Mouse (Mus musculus): ENCODE measurements around the gene Tex48. TPM values are rescaled to one million over a fixed set of nuclear protein-coding genes. Genes with fewer than 3 reads are reported as not detected.

Gene Tex48
- polyA plus RNA-seq, 1 experiment = not detected

GRCm38 (mm10) chr4:63601263-63601662 is 21.0 kb downstream of the Tex48 start:
- Histone ChIP-seq H3K36me3 (replicated peaks; ENCODE audit: low read length) (no peaks in the 10 kb centered on the region), H3K4me3 (replicated peaks) (no peak overlapping the region), H3K4me1 (no peaks in the 10 kb centered on the region), H3K27me3 (replicated peaks) (peaks cover 14% of the 10 kb centered on the region), H3K9me3 (peaks cover 31% of the 10 kb centered on the region)
- TF ChIP-seq FLI1 (IDR thresholded peaks at IDR 0.05; ENCODE audit: low read length) (no peak), GATA1 (IDR thresholded peaks at IDR 0.05; ENCODE audit: borderline replicate concordance, low read length) (no peak)

- Histone ChIP-seq H3K4me1 (no peaks in the 10 kb centered on the region), H3K27me3 (replicated peaks) (peaks cover 14% of the 10 kb centered on the region), H3K9me3 (peaks cover 36% of the 10 kb centered on the region), H3K4me3 (replicated peaks) (no peak overlapping the region), H3K36me3 (replicated peaks; ENCODE audit: low read length) (no peaks in the 10 kb centered on the region)
- TF ChIP-seq FLI1 (IDR thresholded peaks at IDR 0.05; ENCODE audit: low read length) (no peak), GATA1 (IDR thresholded peaks at IDR 0.05; ENCODE audit: borderline replicate concordance, low read length) (no peak)
These were observed 21.4 kb downstream of the Tex48 start for GRCm38 (mm10) chr4:63600786-63601185.

- H3K36me3 ChIP-seq (replicated peaks; ENCODE audit: low read length) = no peaks in the 10 kb centered on the region
- no peaks in the 10 kb centered on the region for H3K4me1 ChIP-seq
- H3K4me3 ChIP-seq (replicated peaks) = no peak overlapping the region
- peaks cover 11% of the 10 kb centered on the region for H3K27me3 ChIP-seq (replicated peaks)
- H3K9me3 ChIP-seq = peaks cover 32% of the 10 kb centered on the region
- TF ChIP-seq GATA1 (IDR thresholded peaks at IDR 0.05; ENCODE audit: borderline replicate concordance, low read length) (no peak), FLI1 (IDR thresholded peaks at IDR 0.05; ENCODE audit: low read length) (no peak)
These were observed 26.2 kb downstream of the Tex48 start for GRCm38 (mm10) chr4:63596010-63596409.

DNA sequence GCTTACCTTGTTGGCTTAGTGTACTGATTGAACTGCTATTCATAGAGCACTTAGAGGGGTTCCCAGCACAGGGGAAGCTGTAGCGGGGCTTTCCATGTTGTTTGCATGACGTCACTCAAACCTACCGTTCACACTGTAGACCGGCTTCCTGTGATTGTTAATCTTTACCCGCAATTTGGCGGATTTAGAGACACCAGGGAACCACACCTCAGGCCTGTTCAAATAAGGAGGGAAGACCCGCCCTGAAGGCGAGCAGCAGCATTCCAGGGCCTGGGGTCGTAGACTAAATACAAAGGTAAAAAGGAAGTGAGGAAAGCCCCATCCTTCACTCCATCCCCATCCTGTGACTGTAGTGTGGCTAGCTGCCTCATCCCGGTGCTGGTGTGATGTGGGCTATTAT is 27.0 kb downstream of the Tex48 start:
- H3K36me3 ChIP-seq (replicated peaks; ENCODE audit: low read length) = no peaks in the 10 kb centered on the region
- TF ChIP-seq FLI1 (IDR thresholded peaks at IDR 0.05; ENCODE audit: low read length) (no peak), GATA1 (IDR thresholded peaks at IDR 0.05; ENCODE audit: borderline replicate concordance, low read length) (no peak)

GRCm38 (mm10) chr4:63594459-63595110 is 27.6 kb downstream of the Tex48 start:
- TF ChIP-seq FLI1 (IDR thresholded peaks at IDR 0.05; ENCODE audit: low read length) (no peak), GATA1 (IDR thresholded peaks at IDR 0.05; ENCODE audit: borderline replicate concordance, low read length) (no peak)
- Histone ChIP-seq H3K27me3 (replicated peaks) (peaks cover 7% of the 10 kb centered on the region), H3K36me3 (replicated peaks; ENCODE audit: low read length) (no peaks in the 10 kb centered on the region), H3K9me3 (peaks cover 27% of the 10 kb centered on the region), H3K4me1 (no peaks in the 10 kb centered on the region), H3K4me3 (replicated peaks) (no peak overlapping the region)

More for the DNA sequence above, 27.0 kb downstream of the Tex48 start:
- Histone ChIP-seq H3K4me3 (replicated peaks) (no peak overlapping the region), H3K4me1 (no peaks in the 10 kb centered on the region), H3K27me3 (replicated peaks) (peaks cover 11% of the 10 kb centered on the region), H3K9me3 (peaks cover 32% of the 10 kb centered on the region)

DNA sequence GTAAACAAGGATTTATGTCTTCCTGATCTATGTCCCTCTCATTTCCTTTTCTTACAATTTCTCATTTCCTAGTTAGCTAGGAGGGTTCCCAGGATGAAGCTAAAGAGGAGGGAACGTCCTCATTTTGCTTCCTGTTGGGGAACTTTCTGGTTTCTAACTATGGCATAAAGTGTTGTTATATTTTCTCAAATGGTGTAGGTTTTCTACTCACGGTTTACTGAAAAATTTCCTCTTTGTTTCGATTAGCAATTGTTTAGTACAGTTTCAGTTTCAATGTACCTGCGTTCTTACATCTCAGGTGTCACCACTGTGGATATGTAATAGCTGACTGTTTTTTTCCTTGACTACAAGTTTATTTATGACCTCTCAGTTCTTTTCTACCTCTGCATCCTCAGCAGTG is 31.7 kb downstream of the Tex48 start:
- Histone ChIP-seq H3K36me3 (replicated peaks; ENCODE audit: low read length) (no peaks in the 10 kb centered on the region), H3K27me3 (replicated peaks) (peaks cover 2% of the 10 kb centered on the region), H3K9me3 (no peaks in the 10 kb centered on the region), H3K4me1 (no peaks in the 10 kb centered on the region), H3K4me3 (replicated peaks) (no peak overlapping the region)
- no peak for TF ChIP-seq GATA1 (IDR thresholded peaks at IDR 0.05; ENCODE audit: borderline replicate concordance, low read length)
- no peak for TF ChIP-seq FLI1 (IDR thresholded peaks at IDR 0.05; ENCODE audit: low read length)

DNA sequence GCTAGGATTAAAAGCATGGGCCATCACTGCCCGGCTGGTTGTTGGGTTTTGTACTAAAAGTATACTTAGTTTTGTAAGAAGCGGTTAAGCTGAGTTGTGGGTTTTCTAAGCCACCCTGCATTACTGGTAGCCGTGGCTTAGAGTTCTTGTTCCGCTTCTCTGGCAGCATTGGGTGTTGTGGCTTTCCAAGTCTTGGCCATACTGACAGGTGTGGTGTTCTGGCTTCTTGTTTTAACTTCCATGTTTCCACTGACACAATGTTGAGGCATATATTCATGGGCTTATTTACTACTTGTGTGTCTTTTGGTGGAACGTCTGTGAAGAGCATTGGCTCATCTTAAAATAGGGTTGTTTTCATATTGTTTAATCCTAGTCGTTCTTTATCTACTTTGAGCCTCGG is 32.2 kb downstream of the Tex48 start:
- Histone ChIP-seq H3K4me1 (no peaks in the 10 kb centered on the region), H3K36me3 (replicated peaks; ENCODE audit: low read length) (no peaks in the 10 kb centered on the region), H3K27me3 (replicated peaks) (peaks cover 2% of the 10 kb centered on the region), H3K4me3 (replicated peaks) (no peak overlapping the region), H3K9me3 (no peaks in the 10 kb centered on the region)
- TF ChIP-seq FLI1 (IDR thresholded peaks at IDR 0.05; ENCODE audit: low read length) (no peak), GATA1 (IDR thresholded peaks at IDR 0.05; ENCODE audit: borderline replicate concordance, low read length) (no peak)

GRCm38 (mm10) chr4:63586240-63586639 is 36.0 kb downstream of the Tex48 start:
- Histone ChIP-seq H3K36me3 (replicated peaks; ENCODE audit: low read length) (peaks cover 17% of the 10 kb centered on the region), H3K4me3 (replicated peaks) (no peak overlapping the region)
- TF ChIP-seq GATA1 (IDR thresholded peaks at IDR 0.05; ENCODE audit: borderline replicate concordance, low read length) = no peak
- TF ChIP-seq FLI1 (IDR thresholded peaks at IDR 0.05; ENCODE audit: low read length) = no peak

DNA sequence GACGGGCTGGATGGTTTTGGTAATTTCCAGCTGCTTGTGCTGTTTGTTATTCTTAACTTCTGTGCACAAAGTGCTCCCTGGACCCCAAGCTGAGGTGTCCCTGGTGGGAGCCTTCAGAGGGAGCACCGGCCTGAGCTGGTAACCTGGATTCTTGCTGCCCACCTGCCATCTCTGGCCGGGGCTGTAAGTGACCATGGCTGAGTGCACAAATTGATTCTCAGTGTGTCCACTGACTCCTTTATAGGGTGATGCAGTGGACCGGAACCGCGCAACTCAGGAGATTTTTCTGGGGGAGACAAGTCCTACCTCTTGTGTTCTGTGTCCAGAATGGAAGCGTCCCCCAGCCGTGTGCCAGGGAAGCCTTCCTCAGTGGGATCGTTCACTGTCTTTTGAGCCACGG is 37.0 kb downstream of the Tex48 start:
- peaks cover 25% of the 10 kb centered on the region for H3K36me3 ChIP-seq (replicated peaks; ENCODE audit: low read length)
- no peak overlapping the region for H3K4me3 ChIP-seq (replicated peaks)
- H3K4me1 ChIP-seq = no peaks in the 10 kb centered on the region
- no peaks in the 10 kb centered on the region for H3K9me3 ChIP-seq
- no peak for TF ChIP-seq GATA1 (IDR thresholded peaks at IDR 0.05; ENCODE audit: borderline replicate concordance, low read length)
- no peak for TF ChIP-seq FLI1 (IDR thresholded peaks at IDR 0.05; ENCODE audit: low read length)
- H3K27me3 ChIP-seq (replicated peaks) = no peaks in the 10 kb centered on the region

More at GRCm38 (mm10) chr4:63586240-63586639, 36.0 kb downstream of the Tex48 start:
- Histone ChIP-seq H3K9me3 (no peaks in the 10 kb centered on the region), H3K4me1 (no peaks in the 10 kb centered on the region), H3K27me3 (replicated peaks) (no peaks in the 10 kb centered on the region)

DNA sequence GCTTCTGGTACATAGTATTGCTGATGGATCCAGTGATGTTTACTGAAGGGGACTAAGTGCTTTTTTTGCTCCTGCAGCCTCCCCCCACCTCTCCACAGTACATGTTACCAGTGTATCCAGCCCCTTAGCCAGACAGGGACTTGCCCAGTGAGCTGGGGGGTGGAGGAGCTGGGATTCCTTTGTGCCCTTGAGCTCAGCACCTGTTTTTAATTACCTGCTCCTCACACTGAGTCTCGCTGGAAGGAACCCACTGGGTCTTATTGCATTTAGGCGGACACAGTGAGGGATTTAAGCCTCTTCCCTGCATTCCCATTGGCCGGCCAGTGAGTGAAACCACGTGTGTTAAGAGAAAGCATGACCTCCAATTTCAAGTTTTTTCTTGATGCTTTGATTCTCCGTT is 39.6 kb downstream of the Tex48 start:
- peaks cover 38% of the 10 kb centered on the region for H3K36me3 ChIP-seq (replicated peaks; ENCODE audit: low read length)
- no peaks in the 10 kb centered on the region for H3K27me3 ChIP-seq (replicated peaks)
- TF ChIP-seq GATA1 (IDR thresholded peaks at IDR 0.05; ENCODE audit: borderline replicate concordance, low read length) (no peak), FLI1 (IDR thresholded peaks at IDR 0.05; ENCODE audit: low read length) (no peak)
- no peaks in the 10 kb centered on the region for H3K4me1 ChIP-seq
- H3K4me3 ChIP-seq (replicated peaks) = no peak overlapping the region
- peaks cover 5% of the 10 kb centered on the region for H3K9me3 ChIP-seq
